Mouse (Mus musculus) erythroblast, embryonic 14.5 days (primary cell): ENCODE results near the gene Sun3.

Source experiments
- GATA1 ChIP-seq: IDR thresholded peaks from 2 replicates; pipeline ENCODE4 v1.6.1; 2012; ENCODE audit warnings: low read length, inconsistent platforms, mixed read lengths
- TAL1 ChIP-seq: IDR thresholded peaks from 3 replicates; pipeline ENCODE4 v1.6.1; 2012; ENCODE audit warnings: low read length, inconsistent platforms, mixed read lengths

DNA sequence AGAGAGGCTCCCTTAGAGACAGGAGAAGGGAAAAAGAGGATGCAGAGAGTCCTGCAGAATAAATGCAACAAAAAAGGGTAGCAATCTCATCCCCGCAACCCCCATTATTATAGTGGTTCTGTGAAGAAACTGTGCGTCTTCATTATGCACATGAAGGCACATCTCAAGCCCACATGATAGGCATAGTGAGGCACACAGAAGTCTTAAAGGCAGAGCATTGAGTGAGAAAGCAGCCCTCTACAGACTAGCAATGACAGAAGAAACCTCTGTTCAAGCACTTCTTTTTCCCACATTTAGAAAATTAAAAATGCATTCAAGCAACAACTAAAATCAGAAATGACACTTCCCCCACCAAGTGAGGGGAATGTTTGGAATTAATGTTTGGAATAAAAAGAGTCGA lies 27.7 kb upstream of the Sun3 start:
- TF ChIP-seq TAL1 (no peak), GATA1 (no peak)
